Mouse (Mus musculus) right cerebral cortex, adult 18-20 months (tissue): ENCODE results near the gene Far2.

ENCODE experiments used
- DNase-seq: peaks from one replicate; pipeline ENCODE4 v3.0.0; 2022; ENCODE audit warnings: mixed read lengths

Gene Far2

GRCm38 (mm10) chr6:148222686-148223085, 175.6 kb downstream of the Far2 start:
- DNase-seq: no peak

GRCm38 (mm10) chr6:148227542-148227941, 180.5 kb downstream of the Far2 start:
- DNase-seq: no peak
